In genomic region chr3:105591766-105592165, GRCm38 (mm10) we compare ENCODE assay signal across 25 mouse cellular contexts.
"Had no signal": no experiment of that assay in that cellular context is flagged by ENCODE, and none has a peak within 500 bp of the region (broad histone marks: within the 10 kb centered on the region; RNA-seq: fewer than 3 reads in every experiment).

No protein-coding gene starts in this region.

- H3K27me3 ChIP-seq: heart, embryonic 13.5 days; heart, embryonic 15.5 days; hindbrain, embryonic 12.5 days; hindbrain, embryonic 15.5 days; kidney, embryonic 15.5 days; limb, embryonic 13.5 days; limb, embryonic 15.5 days; liver, embryonic 12.5 days had no signal

- H3K4me1 ChIP-seq: heart, embryonic 13.5 days; heart, embryonic 15.5 days; kidney, embryonic 15.5 days; limb, embryonic 13.5 days; limb, embryonic 15.5 days; liver, embryonic 12.5 days had no signal

- H3K27ac ChIP-seq: heart, embryonic 13.5 days; heart, embryonic 15.5 days; hindbrain, embryonic 12.5 days; hindbrain, embryonic 15.5 days; hindbrain, postnatal 0 days; kidney, embryonic 15.5 days; kidney, postnatal 0 days; limb, embryonic 13.5 days; limb, embryonic 15.5 days; liver, embryonic 12.5 days; liver, embryonic 14.5 days had no signal

- H3K9me3 ChIP-seq: heart, embryonic 13.5 days; heart, embryonic 15.5 days; hindbrain, embryonic 12.5 days; hindbrain, embryonic 15.5 days; kidney, embryonic 15.5 days; limb, embryonic 13.5 days; limb, embryonic 15.5 days; liver, embryonic 12.5 days had no signal

- DNase-seq: gastrocnemius, postnatal 14 days; gastrocnemius, postnatal 36 days; heart, postnatal 14 days; heart, postnatal 36 days; kidney, adult 11 months; kidney, adult 2 months; kidney, adult 9 months; kidney, postnatal 14 days; kidney, postnatal 36 days; left cerebral cortex, postnatal 4 days; lung, adult 18-20 months had no signal

- H3K9ac ChIP-seq: heart, embryonic 13.5 days; heart, embryonic 15.5 days; hindbrain, embryonic 12.5 days; hindbrain, embryonic 15.5 days; kidney, embryonic 15.5 days; limb, embryonic 13.5 days; limb, embryonic 15.5 days; liver, embryonic 12.5 days; liver, embryonic 14.5 days had no signal

- H3K36me3 ChIP-seq: heart, embryonic 13.5 days; heart, embryonic 15.5 days; hindbrain, embryonic 12.5 days; hindbrain, embryonic 15.5 days; kidney, embryonic 15.5 days; limb, embryonic 13.5 days; limb, embryonic 15.5 days; liver, embryonic 12.5 days had no signal

- ATAC-seq: hindbrain, postnatal 0 days; intestine, embryonic 16.5 days; liver, embryonic 12.5 days had no signal

- H3K4me2 ChIP-seq: heart, embryonic 11.5 days; heart, embryonic 13.5 days; heart, embryonic 15.5 days; hindbrain, embryonic 12.5 days; hindbrain, embryonic 15.5 days; kidney, embryonic 15.5 days; limb, embryonic 13.5 days; limb, embryonic 15.5 days; liver, embryonic 12.5 days had no signal

- H3K4me3 ChIP-seq: heart, adult 2 months; heart, embryonic 13.5 days; heart, embryonic 15.5 days; hindbrain, embryonic 12.5 days; hindbrain, embryonic 15.5 days; kidney, embryonic 15.5 days; limb, embryonic 13.5 days; limb, embryonic 15.5 days; liver, embryonic 12.5 days had no signal
